Mouse (Mus musculus) midbrain, embryonic 11.5 days (tissue): ENCODE data around the gene Cnih2. TPM values are rescaled to one million over a fixed set of nuclear protein-coding genes. Genes with fewer than 3 reads are reported as not detected.
A peak's percentile ranks its signal among the peaks of the same experiment; 100 is the strongest.

Source experiments
- ATAC-seq: fragments of 200-750 bp; cut with Nextera tagmentation; 2 replicates; pipeline ENCODE4 v1.8.0; 2017; ENCODE audit warnings: moderate TSS enrichment, moderate library complexity; ENCODE audit not compliant: low FRiP score
- DNase-seq: peaks from one replicate; pipeline ENCODE4 v3.0.0; 2015; ENCODE audit warnings: low spot score; ENCODE audit errors: missing footprints
- H3K27ac ChIP-seq: fragments of 300-500 bp; sonication (generic); 2 replicates; pipeline ENCODE4 v1.5.1; 2014; ENCODE audit warnings: low read depth, low read length
- H3K27me3 ChIP-seq: fragments of 300-500 bp; sonication (generic); 2 replicates; pipeline ENCODE4 v1.6.1; 2014; ENCODE audit warnings: mild to moderate bottlenecking, low read length, moderate library complexity, mixed read lengths; ENCODE audit not compliant: control insufficient read depth, insufficient read depth
- H3K36me3 ChIP-seq: fragments of 300-500 bp; sonication (generic); 2 replicates; pipeline ENCODE4 v1.6.1; 2014; ENCODE audit warnings: mild to moderate bottlenecking, low read length, moderate library complexity, mixed read lengths; ENCODE audit not compliant: control insufficient read depth, insufficient read depth
- H3K4me1 ChIP-seq: fragments of 300-500 bp; sonication (generic); 2 replicates; pipeline ENCODE4 v1.6.1; 2014; ENCODE audit warnings: low read length; ENCODE audit not compliant: control insufficient read depth, insufficient read depth
- H3K4me2 ChIP-seq: fragments of 300-500 bp; sonication (generic); 2 replicates; pipeline ENCODE4 v1.6.1; 2014; ENCODE audit warnings: mild to moderate bottlenecking, moderate library complexity
- H3K4me3 ChIP-seq: fragments of 300-500 bp; sonication (generic); 2 replicates; pipeline ENCODE4 v1.5.1; 2014; ENCODE audit warnings: low read depth, low read length
- H3K9ac ChIP-seq: fragments of 300-500 bp; sonication (generic); 2 replicates; pipeline ENCODE4 v1.6.1; 2014; ENCODE audit warnings: low read length
- H3K9me3 ChIP-seq: fragments of 300-500 bp; sonication (generic); 2 replicates; pipeline ENCODE4 v1.6.1; 2016; ENCODE audit warnings: low read length; ENCODE audit not compliant: control insufficient read depth
- WGBS: fragments of 180-500 bp; shearing (Covaris S2); extraction: QIAGEN DNeasy Blood & Tissue Kit; methylation state at CpG from one replicate; pipeline ENCODE4 v1.1.7; 2014; 5-methylcytosine and 5-hydroxymethylcytosine counted together
- polyA plus RNA-seq: library from polyadenylated mRNA; unstranded; fragments of >200 nt; fragmentation: Nextera tagmentation; extraction: Ambion mirVana; gene quantifications from 2 replicates; pipeline ENCODE4 v1.2.1, GENCODE M21; 2014

Cnih2 gene
- polyA plus RNA-seq, 1 experiment from 2014 or later: 115 TPM

- H3K9ac ChIP-seq: peak within 1 kb of the TSS; percentile 56
- H3K27ac ChIP-seq: no peak within 1 kb of the TSS
- DNase-seq (peak; percentile 93), ATAC-seq (no peak)
- peaks cover 24% of the 10 kb centered on the region for H3K4me1 ChIP-seq
- no peaks in the 10 kb centered on the region for H3K36me3 ChIP-seq
- WGBS: 2% methylated on average over 44 of the region's 56 CpGs
- H3K27me3 ChIP-seq: peaks cover 39% of the 10 kb centered on the region
- peak within 1 kb of the TSS; percentile 33 for H3K4me3 ChIP-seq
- H3K4me2 ChIP-seq: peak within 1 kb of the TSS; percentile 78
- H3K9me3 ChIP-seq: no peaks in the 10 kb centered on the region
Measured at GRCm38 (mm10) chr19:5067867-5068569, 30.3 kb downstream of the Cnih2 start, which contains the start of gene Cd248. Cd248 (plus strand) TSS chr19:5068078.

DNA sequence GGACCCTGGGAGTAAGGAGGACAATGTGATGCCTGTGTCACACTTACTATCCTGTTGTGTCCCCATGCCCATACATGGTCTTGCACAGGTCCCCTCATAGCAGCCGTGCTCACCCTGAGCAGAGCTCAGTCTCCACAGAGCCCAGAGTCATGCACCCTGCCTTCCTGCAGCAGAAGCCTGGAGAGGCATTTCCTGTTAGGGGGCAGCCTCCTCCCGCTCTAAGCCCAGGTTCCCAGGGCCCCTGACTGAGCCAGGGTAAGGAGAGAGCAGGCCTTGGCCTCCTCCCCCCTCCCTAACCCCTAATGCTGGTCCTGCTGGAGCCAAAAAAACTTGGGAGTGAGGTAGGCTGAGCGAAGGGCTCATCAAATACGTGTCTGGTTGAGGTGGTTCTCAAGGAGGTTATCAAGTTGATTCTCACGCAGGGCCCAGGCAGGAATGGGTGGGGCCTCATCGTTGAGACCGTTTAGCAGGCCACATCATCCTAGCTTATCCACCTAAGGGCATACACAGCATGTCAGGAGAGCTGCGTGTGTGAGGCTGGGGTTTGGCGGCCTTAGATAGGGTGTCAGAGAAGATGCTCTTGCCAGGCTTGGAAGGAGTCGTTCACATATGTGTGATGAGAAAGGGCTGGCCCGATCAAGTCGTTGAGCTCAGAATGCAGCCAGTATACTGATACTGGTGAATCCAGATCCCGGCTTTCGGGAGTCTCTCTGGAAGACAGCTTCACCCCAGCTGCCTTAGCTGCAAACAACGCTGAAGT lies 31.1 kb downstream of the Cnih2 start:
- DNase-seq (peak; percentile 92), ATAC-seq (no peak)
- peaks cover 39% of the 10 kb centered on the region for H3K27me3 ChIP-seq
- no peaks in the 10 kb centered on the region for H3K36me3 ChIP-seq
- H3K4me2 ChIP-seq: peak overlapping the region; percentile 78
- H3K9me3 ChIP-seq: no peaks in the 10 kb centered on the region
- peak overlapping the region; percentile 56; the same call in 1 of the 2 replicates for H3K9ac ChIP-seq
- H3K27ac ChIP-seq: no peak overlapping the region
- H3K4me1 ChIP-seq: peaks cover 20% of the 10 kb centered on the region
- peak overlapping the region; percentile 33 for H3K4me3 ChIP-seq
- 8% methylated on average over 15 of the region's 15 CpGs for WGBS

DNA sequence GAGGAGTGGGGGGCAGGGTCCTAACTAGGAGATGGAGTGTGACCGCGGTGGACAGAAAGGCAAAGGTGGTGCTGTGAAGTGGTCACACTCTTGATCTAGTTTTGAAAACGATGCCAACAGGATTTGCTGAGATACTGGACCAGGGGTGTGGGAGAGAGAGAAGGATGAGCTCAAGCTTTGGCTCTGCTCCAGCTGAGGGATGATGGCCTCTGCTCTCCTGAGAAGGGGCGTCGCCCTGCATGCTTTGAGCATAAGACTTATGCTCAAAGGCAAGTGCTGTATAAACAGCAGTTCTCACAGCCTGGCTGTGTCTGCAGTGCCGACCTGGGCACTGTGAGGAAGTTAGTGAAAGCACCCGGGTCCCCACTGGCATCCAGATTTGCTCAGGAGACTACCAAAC lies 33.2 kb downstream of the Cnih2 start:
- Histone ChIP-seq H3K4me3 (no peak overlapping the region), H3K27me3 (peaks cover 31% of the 10 kb centered on the region), H3K4me2 (no peak overlapping the region), H3K9ac (no peak overlapping the region), H3K27ac (no peak overlapping the region), H3K36me3 (no peaks in the 10 kb centered on the region), H3K4me1 (peaks cover 10% of the 10 kb centered on the region), H3K9me3 (no peaks in the 10 kb centered on the region)
- ATAC-seq (no peak), DNase-seq (no peak)
- 75% methylated on average over 7 of the region's 7 CpGs for WGBS

DNA sequence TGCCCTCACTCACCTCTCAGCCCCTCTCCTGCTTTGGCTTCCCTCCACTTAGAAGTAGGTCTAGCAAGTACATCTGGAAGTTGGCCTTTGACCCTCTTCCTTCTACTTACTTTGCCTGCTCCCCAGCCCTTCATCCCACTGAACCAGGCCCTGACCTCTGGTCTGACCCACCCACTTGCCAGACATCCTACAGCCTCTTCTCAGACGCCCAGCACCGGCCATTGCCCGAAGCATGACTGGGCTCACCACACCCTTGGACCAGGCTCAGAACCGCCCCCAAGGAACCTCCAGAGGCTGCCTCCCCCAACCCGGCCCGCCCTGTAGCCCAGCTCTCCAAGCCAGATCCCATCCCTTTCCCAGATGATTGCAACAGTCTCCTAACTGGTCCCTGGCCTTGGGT lies 35.9 kb downstream of the Cnih2 start:
- Histone ChIP-seq H3K4me1 (peaks cover 8% of the 10 kb centered on the region), H3K27ac (no peak overlapping the region), H3K9me3 (no peaks in the 10 kb centered on the region), H3K9ac (no peak overlapping the region), H3K27me3 (peaks cover 5% of the 10 kb centered on the region; the same call in 1 of the 2 replicates), H3K4me2 (no peak overlapping the region), H3K36me3 (no peaks in the 10 kb centered on the region), H3K4me3 (no peak overlapping the region)
- no peak for ATAC-seq
- WGBS: 84% methylated on average over 6 of the region's 6 CpGs
- no peak for DNase-seq

DNA sequence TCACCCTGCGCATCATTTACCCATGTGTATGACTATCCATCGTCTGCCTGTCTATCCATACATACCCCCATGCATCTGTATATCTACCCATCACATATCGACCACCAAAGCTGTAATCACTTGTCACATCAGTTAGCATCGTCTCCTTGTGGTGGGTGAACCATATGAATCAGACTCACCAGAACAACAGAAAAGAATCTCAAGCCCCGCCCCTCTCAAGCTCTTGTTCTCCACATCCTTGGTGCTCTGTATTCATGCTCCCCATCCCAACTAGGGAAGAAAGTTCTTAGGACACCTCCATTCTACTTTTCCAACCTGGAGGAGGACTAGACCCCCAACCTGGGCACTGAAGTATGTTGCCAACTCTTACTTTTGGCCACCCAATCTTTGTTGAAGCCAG lies 36.3 kb downstream of the Cnih2 start:
- 0 out of 2 replicates have a peak, but pooled peaks cover 2% of the 10 kb centered on the region for H3K27me3 ChIP-seq
- no peak overlapping the region for H3K27ac ChIP-seq
- 91% methylated on average over 5 of the region's 5 CpGs for WGBS
- H3K4me1 ChIP-seq: peaks cover 8% of the 10 kb centered on the region; the same call in 1 of the 2 replicates
- H3K4me2 ChIP-seq: no peak overlapping the region
- no peak overlapping the region for H3K9ac ChIP-seq
- no peaks in the 10 kb centered on the region for H3K36me3 ChIP-seq
- ATAC-seq (no peak), DNase-seq (no peak)
- H3K9me3 ChIP-seq: no peaks in the 10 kb centered on the region
- H3K4me3 ChIP-seq: no peak overlapping the region

GRCm38 (mm10) chr19:5060365-5061330 lies 37.7 kb downstream of the Cnih2 start:
- no peak overlapping the region for H3K4me3 ChIP-seq
- H3K9me3 ChIP-seq: no peaks in the 10 kb centered on the region
- H3K27me3 ChIP-seq: no peaks in the 10 kb centered on the region
- no peaks in the 10 kb centered on the region for H3K36me3 ChIP-seq
- ATAC-seq: no peak
- no peak for DNase-seq
- no peak overlapping the region for H3K4me2 ChIP-seq
- no peak overlapping the region for H3K9ac ChIP-seq
- no peak overlapping the region for H3K27ac ChIP-seq
- H3K4me1 ChIP-seq: peaks cover 8% of the 10 kb centered on the region; the same call in 1 of the 2 replicates
- WGBS: 41% methylated on average over 5 of the region's 5 CpGs

DNA sequence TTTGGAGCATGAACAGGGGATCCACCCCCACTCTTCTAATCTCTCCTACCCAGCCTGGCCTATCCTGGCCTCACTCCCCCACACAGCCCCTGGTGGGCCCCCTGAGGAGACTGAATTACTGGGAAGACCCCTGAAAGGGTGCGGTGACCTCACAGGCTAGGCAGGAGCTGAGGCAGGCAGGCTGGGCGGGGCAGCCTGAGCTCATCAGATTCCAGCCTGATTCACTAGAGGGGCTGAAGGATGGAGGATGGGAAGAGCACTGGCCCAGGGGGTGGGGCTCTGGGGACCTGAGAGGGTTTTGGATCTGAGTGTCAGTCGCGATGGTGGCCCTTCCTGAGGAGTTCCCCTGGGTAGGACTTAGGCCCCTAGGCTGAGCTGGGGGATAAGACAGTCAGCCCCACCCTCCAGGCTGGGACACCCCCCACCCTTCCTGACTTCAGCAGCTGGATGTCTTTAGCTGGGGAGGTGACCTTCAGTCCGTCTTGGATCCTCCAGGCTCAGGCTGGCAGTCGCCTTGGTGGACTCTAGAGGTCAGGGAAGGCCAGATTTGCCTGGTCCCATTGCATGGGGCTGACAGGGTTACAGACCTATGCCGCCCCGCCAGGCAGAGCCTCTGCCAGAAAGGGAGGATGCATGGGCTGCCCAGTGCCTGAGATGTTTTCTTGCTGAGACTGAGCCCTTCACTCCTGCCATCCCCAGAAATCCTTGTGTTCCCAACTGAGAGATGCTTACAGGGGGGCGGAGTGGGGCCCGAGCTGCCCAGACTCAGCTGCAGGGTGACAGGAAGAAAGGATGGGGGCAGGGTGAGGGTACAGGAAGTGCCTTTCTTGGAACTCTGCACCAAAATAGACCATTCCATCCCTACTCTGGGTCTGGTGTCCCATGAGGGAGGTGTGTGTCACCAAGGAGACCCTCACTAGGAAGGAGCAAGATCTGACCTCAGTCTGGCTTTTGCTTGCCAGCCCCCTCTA lies 39.2 kb downstream of the Cnih2 start:
- 13% methylated on average over 10 of the region's 10 CpGs for WGBS
- Histone ChIP-seq H3K9me3 (no peaks in the 10 kb centered on the region), H3K36me3 (no peaks in the 10 kb centered on the region), H3K4me3 (no peak overlapping the region), H3K27ac (no peak overlapping the region), H3K27me3 (no peaks in the 10 kb centered on the region), H3K4me1 (peaks cover 8% of the 10 kb centered on the region; the same call in 1 of the 2 replicates), H3K9ac (no peak overlapping the region), H3K4me2 (no peak overlapping the region)
- ATAC-seq: peak; percentile 47; the same call in 1 of the 2 replicates
- DNase-seq: no peak
